Mouse (Mus musculus) hindbrain, embryonic 15.5 days (tissue): ENCODE measurements at regions not wholly inside any gene's neighbourhood (a gene's known extent, or its start where the extent isn't known, plus 50 kb on each side); places are given as distances from the start of the nearest gene placed in this dataset.

Source experiments
- ATAC-seq: fragments of 200-750 bp; cut with Nextera tagmentation; 2 replicates; pipeline ENCODE4 v1.8.0; 2017; ENCODE audit warnings: low read depth, moderate number of reproducible peaks, moderate TSS enrichment; ENCODE audit not compliant: low FRiP score
- H3K27ac ChIP-seq: fragments of 300-500 bp; sonication (generic); replicated peaks from 2 replicates; pipeline ENCODE4 v1.5.1; 2015; ENCODE audit warnings: mild to moderate bottlenecking, inconsistent platforms
- H3K27me3 ChIP-seq: fragments of 300-500 bp; sonication (generic); 2 replicates; pipeline ENCODE4 v1.6.1; 2015; ENCODE audit warnings: control low read depth, inconsistent platforms
- H3K36me3 ChIP-seq: fragments of 300-500 bp; sonication (generic); 2 replicates; pipeline ENCODE4 v1.6.1; 2015; ENCODE audit warnings: control low read depth, inconsistent platforms
- H3K4me1 ChIP-seq: fragments of 300-500 bp; sonication (generic); replicated peaks from 2 replicates; pipeline ENCODE4 v1.6.1; 2015; ENCODE audit warnings: control low read depth, inconsistent platforms
- H3K4me2 ChIP-seq: fragments of 300-500 bp; sonication (generic); 2 replicates; pipeline ENCODE4 v1.6.1; 2015; ENCODE audit warnings: moderate library complexity, mild to moderate bottlenecking, inconsistent platforms
- H3K4me3 ChIP-seq: fragments of 300-500 bp; sonication (generic); 2 replicates; pipeline ENCODE4 v1.5.1; 2015; ENCODE audit warnings: mild to moderate bottlenecking, inconsistent platforms
- H3K9ac ChIP-seq: fragments of 300-500 bp; sonication (generic); 2 replicates; pipeline ENCODE4 v1.6.1; 2015; ENCODE audit warnings: inconsistent platforms
- H3K9me3 ChIP-seq: fragments of 300-500 bp; sonication (generic); 2 replicates; pipeline ENCODE4 v1.6.1; 2016; ENCODE audit warnings: control low read depth, inconsistent platforms
- WGBS: fragments of 180-500 bp; shearing (Covaris S2); methylation state at CpG from one replicate; pipeline ENCODE4 v1.1.7; 2015; 5-methylcytosine and 5-hydroxymethylcytosine counted together

GRCm38 (mm10) chr3:100747421-100748308, 62.4 kb upstream of the Man1a2 start:
- Histone ChIP-seq H3K27ac (peak overlapping the region; percentile 45), H3K9ac (no peak overlapping the region), H3K4me1 (peaks cover 8% of the 10 kb centered on the region; the same call in 1 of the 2 replicates), H3K27me3 (no peaks in the 10 kb centered on the region), H3K36me3 (no peaks in the 10 kb centered on the region), H3K4me2 (no peak overlapping the region), H3K9me3 (no peaks in the 10 kb centered on the region), H3K4me3 (no peak overlapping the region)
- ATAC-seq, result no peak; the same call in 1 of the 2 replicates
- 41% methylated on average over 15 of the region's 15 CpGs for WGBS

- Histone ChIP-seq H3K36me3 (no peaks in the 10 kb centered on the region), H3K4me1 (no peaks in the 10 kb centered on the region), H3K27ac (no peak overlapping the region), H3K27me3 (no peaks in the 10 kb centered on the region), H3K9me3 (no peaks in the 10 kb centered on the region), H3K4me3 (no peak overlapping the region), H3K9ac (no peak overlapping the region), H3K4me2 (no peak overlapping the region)
- WGBS, result 92% methylated on average over 7 of the region's 7 CpGs
- ATAC-seq, result no peak
Observed at GRCm38 (mm10) chr3:100737660-100738059, 52.4 kb upstream of the Man1a2 start.

DNA sequence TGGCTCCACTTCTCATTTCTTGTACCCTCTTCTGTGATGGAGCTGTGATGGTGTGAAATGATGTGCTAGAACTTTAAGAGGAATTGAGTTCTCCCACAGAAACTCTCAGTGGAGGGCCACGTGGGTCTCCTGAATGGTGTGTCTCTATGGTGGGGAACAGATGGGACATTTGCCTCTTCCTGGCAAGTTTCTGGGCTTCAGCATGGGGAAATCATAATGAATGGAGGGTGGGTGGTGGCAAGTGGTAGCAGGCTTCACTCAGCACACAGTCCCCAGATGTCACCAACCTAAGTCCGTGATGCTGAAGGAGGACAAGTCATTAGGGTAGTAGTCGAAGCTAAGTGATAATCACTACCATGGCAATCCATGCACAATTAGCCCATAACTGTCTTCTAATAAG, 51.2 kb upstream of the Man1a2 start:
- 73% methylated on average over 3 of the region's 3 CpGs for WGBS
- no peaks in the 10 kb centered on the region for H3K4me1 ChIP-seq
- no peak for ATAC-seq

More for the DNA sequence above, 51.2 kb upstream of the Man1a2 start:
- no peak overlapping the region for H3K4me2 ChIP-seq
- no peaks in the 10 kb centered on the region for H3K9me3 ChIP-seq
- no peaks in the 10 kb centered on the region for H3K36me3 ChIP-seq
- H3K9ac ChIP-seq, result no peak overlapping the region
- H3K27ac ChIP-seq, result no peak overlapping the region
- no peaks in the 10 kb centered on the region for H3K27me3 ChIP-seq
- no peak overlapping the region for H3K4me3 ChIP-seq
